Mouse (Mus musculus): ENCODE data around the gene Paqr5. TPM values are rescaled to one million over a fixed set of nuclear protein-coding genes. Genes with fewer than 3 reads are reported as not detected.

Gene Paqr5
- total and polyA plus RNA-seq, 3 experiments: 0.76 TPM; not detected in 2

- H3K27me3 ChIP-seq (ENCODE audit: control insufficient read depth, insufficient read depth, low read length): peaks cover 4% of the 10 kb centered on the region; the same call in 1 of the 2 replicates
- 43% methylated on average over 3 of the region's 3 CpGs for WGBS
- no peak overlapping the region for H3K9ac ChIP-seq (ENCODE audit: low read depth, low read length)
- TF ChIP-seq POLR2A (IDR thresholded peaks at IDR 0.05; ENCODE audit: insufficient read depth, low read depth, low read length) (no peak), CTCF (IDR thresholded peaks at IDR 0.05) (no peak), EP300 (IDR thresholded peaks at IDR 0.05; ENCODE audit: insufficient read depth, low read depth, low read length) (no peak)
- H3K27ac ChIP-seq: no peak overlapping the region
- no peak for DNase-seq
- no peak overlapping the region for H3K4me3 ChIP-seq
- no peaks in the 10 kb centered on the region for H3K36me3 ChIP-seq (ENCODE audit: control insufficient read depth, insufficient read depth, low read length)
- intact Hi-C loops (cut with DNase I): no loop called here
- H3K4me1 ChIP-seq (ENCODE audit: control insufficient read depth, insufficient read depth, low read length): no peaks in the 10 kb centered on the region; the same call in 1 of the 2 replicates
- no peaks in the 10 kb centered on the region for H3K79me2 ChIP-seq (replicated peaks; ENCODE audit: control insufficient read depth, insufficient read depth, low read length)
Observed at GRCm38 (mm10) chr9:62028072-62028471, 1.4 kb upstream of the Paqr5 start.

- 41% methylated on average over 5 of the region's 5 CpGs for WGBS
- peaks cover 4% of the 10 kb centered on the region; the same call in 1 of the 2 replicates for H3K27me3 ChIP-seq (ENCODE audit: control insufficient read depth, insufficient read depth, low read length)
- no peak overlapping the region for H3K27ac ChIP-seq
- no peak for DNase-seq
- no peak for TF ChIP-seq EP300 (IDR thresholded peaks at IDR 0.05; ENCODE audit: insufficient read depth, low read depth, low read length)
- no peak for TF ChIP-seq CTCF (IDR thresholded peaks at IDR 0.05)
- no peak for TF ChIP-seq POLR2A (IDR thresholded peaks at IDR 0.05; ENCODE audit: insufficient read depth, low read depth, low read length)
- no peaks in the 10 kb centered on the region for H3K36me3 ChIP-seq (ENCODE audit: control insufficient read depth, insufficient read depth, low read length)
- H3K9ac ChIP-seq (ENCODE audit: low read depth, low read length): no peak overlapping the region
- no peaks in the 10 kb centered on the region for H3K79me2 ChIP-seq (replicated peaks; ENCODE audit: control insufficient read depth, insufficient read depth, low read length)
- H3K4me1 ChIP-seq (ENCODE audit: control insufficient read depth, insufficient read depth, low read length): no peaks in the 10 kb centered on the region; the same call in 1 of the 2 replicates
- intact Hi-C loops (cut with DNase I): no loop called here
- H3K4me3 ChIP-seq: no peak overlapping the region
Observed at GRCm38 (mm10) chr9:62025056-62025455, 1.6 kb downstream of the Paqr5 start.

GRCm38 (mm10) chr9:62023879-62024278 is 2.8 kb downstream of the Paqr5 start:
- Histone ChIP-seq H3K4me1 (ENCODE audit: control insufficient read depth, insufficient read depth, low read length) (no peaks in the 10 kb centered on the region; the same call in 1 of the 2 replicates), H3K79me2 (replicated peaks; ENCODE audit: control insufficient read depth, insufficient read depth, low read length) (no peaks in the 10 kb centered on the region)
- WGBS: 46% methylated on average over 4 of the region's 4 CpGs

GRCm38 (mm10) chr9:62022961-62023680 is 3.5 kb downstream of the Paqr5 start:
- H3K27ac ChIP-seq: no peak overlapping the region
- H3K36me3 ChIP-seq (ENCODE audit: control insufficient read depth, insufficient read depth, low read length): no peaks in the 10 kb centered on the region
- no peaks in the 10 kb centered on the region; the same call in 1 of the 2 replicates for H3K4me1 ChIP-seq (ENCODE audit: control insufficient read depth, insufficient read depth, low read length)
- H3K9ac ChIP-seq (ENCODE audit: low read depth, low read length): no peak overlapping the region
- DNase-seq: no peak
- 83% methylated on average over 6 of the region's 6 CpGs for WGBS
- H3K79me2 ChIP-seq (replicated peaks; ENCODE audit: control insufficient read depth, insufficient read depth, low read length): no peaks in the 10 kb centered on the region
- no peak overlapping the region for H3K4me3 ChIP-seq
- peaks cover 4% of the 10 kb centered on the region; the same call in 1 of the 2 replicates for H3K27me3 ChIP-seq (ENCODE audit: control insufficient read depth, insufficient read depth, low read length)
- TF ChIP-seq EP300 (IDR thresholded peaks at IDR 0.05; ENCODE audit: insufficient read depth, low read depth, low read length) (no peak), POLR2A (IDR thresholded peaks at IDR 0.05; ENCODE audit: insufficient read depth, low read depth, low read length) (no peak), CTCF (IDR thresholded peaks at IDR 0.05) (no peak)
- intact Hi-C loops (cut with DNase I): no loop called here

More at GRCm38 (mm10) chr9:62023879-62024278, 2.8 kb downstream of the Paqr5 start:
- intact Hi-C loops (cut with DNase I): no loop called here
- Histone ChIP-seq H3K36me3 (ENCODE audit: control insufficient read depth, insufficient read depth, low read length) (no peaks in the 10 kb centered on the region), H3K27ac (no peak overlapping the region), H3K9ac (ENCODE audit: low read depth, low read length) (no peak overlapping the region), H3K4me3 (no peak overlapping the region), H3K27me3 (ENCODE audit: control insufficient read depth, insufficient read depth, low read length) (peaks cover 4% of the 10 kb centered on the region; the same call in 1 of the 2 replicates)
- TF ChIP-seq POLR2A (IDR thresholded peaks at IDR 0.05; ENCODE audit: insufficient read depth, low read depth, low read length) (no peak), CTCF (IDR thresholded peaks at IDR 0.05) (no peak), EP300 (IDR thresholded peaks at IDR 0.05; ENCODE audit: insufficient read depth, low read depth, low read length) (no peak)
- no peak for DNase-seq

GRCm38 (mm10) chr9:62021583-62022120 is 5.0 kb downstream of the Paqr5 start:
- no peaks in the 10 kb centered on the region for H3K36me3 ChIP-seq (ENCODE audit: control insufficient read depth, insufficient read depth, low read length)
- 50% methylated on average over 7 of the region's 7 CpGs for WGBS
- H3K79me2 ChIP-seq (replicated peaks; ENCODE audit: control insufficient read depth, insufficient read depth, low read length): no peaks in the 10 kb centered on the region
- TF ChIP-seq CTCF (IDR thresholded peaks at IDR 0.05) (no peak), EP300 (IDR thresholded peaks at IDR 0.05; ENCODE audit: insufficient read depth, low read depth, low read length) (no peak), POLR2A (IDR thresholded peaks at IDR 0.05; ENCODE audit: insufficient read depth, low read depth, low read length) (no peak)
- H3K9ac ChIP-seq (ENCODE audit: low read depth, low read length): no peak overlapping the region
- peaks cover 2% of the 10 kb centered on the region; the same call in 1 of the 2 replicates for H3K27me3 ChIP-seq (ENCODE audit: control insufficient read depth, insufficient read depth, low read length)
- intact Hi-C loops (cut with DNase I): no loop called here
- no peak overlapping the region for H3K4me3 ChIP-seq
- H3K4me1 ChIP-seq (ENCODE audit: control insufficient read depth, insufficient read depth, low read length): no peaks in the 10 kb centered on the region
- no peak overlapping the region for H3K27ac ChIP-seq
- no peak for DNase-seq

- TF ChIP-seq EP300 (IDR thresholded peaks at IDR 0.05; ENCODE audit: insufficient read depth, low read depth, low read length) (no peak), CTCF (IDR thresholded peaks at IDR 0.05) (no peak), POLR2A (IDR thresholded peaks at IDR 0.05; ENCODE audit: insufficient read depth, low read depth, low read length) (no peak)
Observed at GRCm38 (mm10) chr9:62020259-62020658, 6.4 kb downstream of the Paqr5 start.

More at GRCm38 (mm10) chr9:62020259-62020658, 6.4 kb downstream of the Paqr5 start:
- WGBS: 75% methylated on average over 7 of the region's 7 CpGs
- no peaks in the 10 kb centered on the region for H3K27me3 ChIP-seq (ENCODE audit: control insufficient read depth, insufficient read depth, low read length)
- H3K79me2 ChIP-seq (replicated peaks; ENCODE audit: control insufficient read depth, insufficient read depth, low read length): no peaks in the 10 kb centered on the region
- H3K36me3 ChIP-seq (ENCODE audit: control insufficient read depth, insufficient read depth, low read length): no peaks in the 10 kb centered on the region
- H3K4me1 ChIP-seq (ENCODE audit: control insufficient read depth, insufficient read depth, low read length): no peaks in the 10 kb centered on the region
- no peak for DNase-seq
- H3K9ac ChIP-seq (ENCODE audit: low read depth, low read length): no peak overlapping the region
- H3K27ac ChIP-seq: no peak overlapping the region
- intact Hi-C loops (cut with DNase I): no loop called here
- H3K4me3 ChIP-seq: no peak overlapping the region
